Mouse (Mus musculus): ENCODE results near the gene Cux2. TPM values are rescaled to one million over a fixed set of nuclear protein-coding genes. Genes with fewer than 3 reads are reported as not detected.
A peak's percentile ranks its signal among the peaks of the same experiment; 100 is the strongest.

Gene Cux2
- polyA plus RNA-seq, 1 experiment from 2014 or later: 9.0 TPM

- Histone ChIP-seq H3K27ac (ENCODE audit: low read length) (peak overlapping the region; percentile 59), H3K36me3 (ENCODE audit: control insufficient read depth, insufficient read depth, low read length) (no peaks in the 10 kb centered on the region), H3K27me3 (ENCODE audit: control insufficient read depth, insufficient read depth, low read length) (no peaks in the 10 kb centered on the region), H3K4me2 (replicated peaks; ENCODE audit: low read depth, low read length) (peak overlapping the region; percentile 39), H3K4me3 (ENCODE audit: low read depth, low read length) (peak overlapping the region; percentile 2), H3K9me3 (ENCODE audit: control insufficient read depth, low read depth, low read length) (no peaks in the 10 kb centered on the region), H3K9ac (replicated peaks; ENCODE audit: low read depth, low read length) (no peak overlapping the region), H3K4me1 (ENCODE audit: control insufficient read depth, insufficient read depth, low read length) (peaks cover 16% of the 10 kb centered on the region; the same call in 1 of the 2 replicates)
- 3% methylated on average over 44 of the region's 44 CpGs for WGBS
- ATAC-seq (ENCODE audit: insufficient number of reproducible peaks, insufficient read depth, low FRiP score, low read depth): peak; percentile 74; the same call in 1 of the 2 replicates
Measured at GRCm38 (mm10) chr5:121948302-121949049, 101.4 kb downstream of the Cux2 start.

GRCm38 (mm10) chr5:121946657-121947245, 103.2 kb downstream of the Cux2 start:
- Histone ChIP-seq H3K27me3 (ENCODE audit: control insufficient read depth, insufficient read depth, low read length) (no peaks in the 10 kb centered on the region), H3K4me3 (ENCODE audit: low read depth, low read length) (no peak overlapping the region), H3K4me2 (replicated peaks; ENCODE audit: low read depth, low read length) (no peak overlapping the region), H3K9me3 (ENCODE audit: control insufficient read depth, low read depth, low read length) (no peaks in the 10 kb centered on the region), H3K9ac (replicated peaks; ENCODE audit: low read depth, low read length) (no peak overlapping the region), H3K27ac (ENCODE audit: low read length) (no peak overlapping the region), H3K4me1 (ENCODE audit: control insufficient read depth, insufficient read depth, low read length) (peaks cover 16% of the 10 kb centered on the region; the same call in 1 of the 2 replicates), H3K36me3 (ENCODE audit: control insufficient read depth, insufficient read depth, low read length) (no peaks in the 10 kb centered on the region)
- ATAC-seq (ENCODE audit: insufficient number of reproducible peaks, insufficient read depth, low FRiP score, low read depth): no peak
- WGBS: 70% methylated on average over 7 of the region's 7 CpGs

- Histone ChIP-seq H3K9me3 (ENCODE audit: control insufficient read depth, low read depth, low read length) (no peaks in the 10 kb centered on the region), H3K27ac (ENCODE audit: low read length) (no peak overlapping the region), H3K9ac (replicated peaks; ENCODE audit: low read depth, low read length) (no peak overlapping the region), H3K36me3 (ENCODE audit: control insufficient read depth, insufficient read depth, low read length) (no peaks in the 10 kb centered on the region), H3K4me1 (ENCODE audit: control insufficient read depth, insufficient read depth, low read length) (peaks cover 13% of the 10 kb centered on the region; the same call in 1 of the 2 replicates), H3K4me2 (replicated peaks; ENCODE audit: low read depth, low read length) (no peak overlapping the region), H3K27me3 (ENCODE audit: control insufficient read depth, insufficient read depth, low read length) (no peaks in the 10 kb centered on the region), H3K4me3 (ENCODE audit: low read depth, low read length) (no peak overlapping the region)
- WGBS: 56% methylated on average over 6 of the region's 6 CpGs
- no peak for ATAC-seq (ENCODE audit: insufficient number of reproducible peaks, insufficient read depth, low FRiP score, low read depth)
Measured at GRCm38 (mm10) chr5:121945819-121946218, 104.1 kb downstream of the Cux2 start.

- no peak overlapping the region for H3K27ac ChIP-seq (ENCODE audit: low read length)
- WGBS: 90% methylated on average over 16 of the region's 16 CpGs
Measured at GRCm38 (mm10) chr5:121944021-121944790, 105.7 kb downstream of the Cux2 start.

DNA sequence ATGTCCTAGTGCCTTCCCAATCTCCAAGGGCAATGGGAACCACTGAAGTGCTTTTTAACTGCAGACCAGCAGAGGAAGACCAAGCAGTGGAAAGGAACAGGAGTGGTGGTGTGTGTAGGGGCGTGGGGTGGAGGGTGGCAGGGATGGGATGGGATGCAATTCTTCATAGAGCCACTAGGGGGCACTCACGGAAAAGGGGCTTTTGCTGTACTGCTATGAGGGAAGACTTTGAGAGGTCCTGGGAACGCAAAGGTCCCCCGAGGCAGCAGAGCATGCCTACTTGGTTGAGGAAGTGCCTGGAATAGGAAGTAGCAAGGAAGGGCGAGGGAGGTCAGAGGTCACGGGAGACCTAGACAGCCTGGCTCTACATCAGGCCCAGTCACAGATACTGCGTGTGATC, 106.4 kb downstream of the Cux2 start:
- ATAC-seq (ENCODE audit: insufficient number of reproducible peaks, insufficient read depth, low FRiP score, low read depth): no peak
- H3K4me1 ChIP-seq (ENCODE audit: control insufficient read depth, insufficient read depth, low read length): peaks cover 7% of the 10 kb centered on the region; the same call in 1 of the 2 replicates
- H3K4me3 ChIP-seq (ENCODE audit: low read depth, low read length): no peak overlapping the region
- no peak overlapping the region for H3K9ac ChIP-seq (replicated peaks; ENCODE audit: low read depth, low read length)
- no peaks in the 10 kb centered on the region for H3K9me3 ChIP-seq (ENCODE audit: control insufficient read depth, low read depth, low read length)
- no peak overlapping the region for H3K27ac ChIP-seq (ENCODE audit: low read length)
- H3K4me2 ChIP-seq (replicated peaks; ENCODE audit: low read depth, low read length): no peak overlapping the region
- 65% methylated on average over 7 of the region's 7 CpGs for WGBS
- H3K27me3 ChIP-seq (ENCODE audit: control insufficient read depth, insufficient read depth, low read length): no peaks in the 10 kb centered on the region
- no peaks in the 10 kb centered on the region for H3K36me3 ChIP-seq (ENCODE audit: control insufficient read depth, insufficient read depth, low read length)

More at GRCm38 (mm10) chr5:121944021-121944790, 105.7 kb downstream of the Cux2 start:
- Histone ChIP-seq H3K4me2 (replicated peaks; ENCODE audit: low read depth, low read length) (no peak overlapping the region), H3K27me3 (ENCODE audit: control insufficient read depth, insufficient read depth, low read length) (no peaks in the 10 kb centered on the region), H3K36me3 (ENCODE audit: control insufficient read depth, insufficient read depth, low read length) (no peaks in the 10 kb centered on the region), H3K9me3 (ENCODE audit: control insufficient read depth, low read depth, low read length) (no peaks in the 10 kb centered on the region), H3K9ac (replicated peaks; ENCODE audit: low read depth, low read length) (no peak overlapping the region), H3K4me3 (ENCODE audit: low read depth, low read length) (no peak overlapping the region), H3K4me1 (ENCODE audit: control insufficient read depth, insufficient read depth, low read length) (peaks cover 13% of the 10 kb centered on the region; the same call in 1 of the 2 replicates)
- no peak for ATAC-seq (ENCODE audit: insufficient number of reproducible peaks, insufficient read depth, low FRiP score, low read depth)

GRCm38 (mm10) chr5:121938065-121938849, 111.6 kb downstream of the Cux2 start:
- Histone ChIP-seq H3K36me3 (ENCODE audit: control insufficient read depth, insufficient read depth, low read length) (no peaks in the 10 kb centered on the region), H3K9me3 (ENCODE audit: control insufficient read depth, low read depth, low read length) (no peaks in the 10 kb centered on the region), H3K4me3 (ENCODE audit: low read depth, low read length) (no peak overlapping the region), H3K27me3 (ENCODE audit: control insufficient read depth, insufficient read depth, low read length) (no peaks in the 10 kb centered on the region), H3K4me2 (replicated peaks; ENCODE audit: low read depth, low read length) (no peak overlapping the region), H3K9ac (replicated peaks; ENCODE audit: low read depth, low read length) (no peak overlapping the region), H3K27ac (ENCODE audit: low read length) (no peak overlapping the region), H3K4me1 (ENCODE audit: control insufficient read depth, insufficient read depth, low read length) (0 out of 2 replicates have a peak, but pooled peaks cover 4% of the 10 kb centered on the region)
- no peak for ATAC-seq (ENCODE audit: insufficient number of reproducible peaks, insufficient read depth, low FRiP score, low read depth)
- 54% methylated on average over 18 of the region's 18 CpGs for WGBS

DNA sequence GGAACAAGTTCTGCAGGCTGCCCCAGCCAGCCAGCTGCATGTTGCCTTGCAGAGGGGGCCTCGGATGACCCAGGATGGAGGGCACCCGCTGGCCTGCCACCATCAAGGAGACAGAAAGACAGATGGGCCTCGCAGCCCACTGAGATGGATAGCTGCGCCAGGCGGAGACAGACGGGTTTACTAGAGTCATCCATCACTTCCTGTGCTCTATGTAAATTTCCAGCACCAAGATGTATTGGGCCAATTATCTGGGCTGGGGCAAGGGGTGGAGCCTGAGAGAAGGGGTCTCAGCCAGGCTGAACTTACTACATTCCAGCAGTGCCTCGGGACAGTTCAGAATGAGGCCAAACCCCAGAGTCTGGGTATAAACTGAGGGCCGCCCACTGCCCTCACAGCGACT, 119.6 kb downstream of the Cux2 start:
- 14% methylated on average over 9 of the region's 9 CpGs for WGBS
- peak overlapping the region; percentile 21; the same call in 1 of the 2 replicates for H3K27ac ChIP-seq (ENCODE audit: low read length)
- no peak overlapping the region for H3K4me2 ChIP-seq (replicated peaks; ENCODE audit: low read depth, low read length)
- no peak overlapping the region for H3K4me3 ChIP-seq (ENCODE audit: low read depth, low read length)
- H3K9me3 ChIP-seq (ENCODE audit: control insufficient read depth, low read depth, low read length): no peaks in the 10 kb centered on the region
- no peak overlapping the region for H3K9ac ChIP-seq (replicated peaks; ENCODE audit: low read depth, low read length)
- peaks cover 18% of the 10 kb centered on the region; the same call in 1 of the 2 replicates for H3K4me1 ChIP-seq (ENCODE audit: control insufficient read depth, insufficient read depth, low read length)
- H3K36me3 ChIP-seq (ENCODE audit: control insufficient read depth, insufficient read depth, low read length): no peaks in the 10 kb centered on the region
- no peak for ATAC-seq (ENCODE audit: insufficient number of reproducible peaks, insufficient read depth, low FRiP score, low read depth)
- H3K27me3 ChIP-seq (ENCODE audit: control insufficient read depth, insufficient read depth, low read length): 0 out of 2 replicates have a peak, but pooled peaks cover 5% of the 10 kb centered on the region

All from stomach, embryonic 14.5 days (tissue).